Mouse (Mus musculus) ZHBTc4 (cell line): ENCODE results near the gene Fbxw5.

ENCODE experiments used
- DNase-seq: peaks from one replicate; pipeline ENCODE4 v3.0.0-alpha.2; 2011; ENCODE audit warnings: low read depth, low spot score

Gene Fbxw5

GRCm38 (mm10) chr2:25500576-25501405, at the start of gene Fbxw5:
Gene Fbxw5 (plus strand): TSS chr2:25500750.
- peak; percentile 98 for DNase-seq

GRCm38 (mm10) chr2:25450853-25451647, 49.5 kb upstream of the Fbxw5 start:
- no peak for DNase-seq

- no peak for DNase-seq
Observed at GRCm38 (mm10) chr2:25452951-25453350, 47.6 kb upstream of the Fbxw5 start.

GRCm38 (mm10) chr2:25456205-25456953, 44.2 kb upstream of the Fbxw5 start, which contains the start of gene Clic3:
Gene Clic3 (plus strand): TSS chr2:25456838.
- DNase-seq, result peak; percentile 67

GRCm38 (mm10) chr2:25457022-25457896, 43.3 kb upstream of the Fbxw5 start:
- DNase-seq, result no peak

- DNase-seq, result no peak
Observed at GRCm38 (mm10) chr2:25458911-25459310, 41.6 kb upstream of the Fbxw5 start.

- DNase-seq, result no peak
Observed at GRCm38 (mm10) chr2:25460135-25460534, 40.4 kb upstream of the Fbxw5 start.

- peak; percentile 99 for DNase-seq
Observed at GRCm38 (mm10) chr2:25460551-25461309, 39.8 kb upstream of the Fbxw5 start, which contains the start of gene Paxx. Gene Paxx (minus strand): TSS chr2:25461094.

GRCm38 (mm10) chr2:25461407-25461806, 39.1 kb upstream of the Fbxw5 start:
- no peak for DNase-seq

- no peak for DNase-seq
Observed at GRCm38 (mm10) chr2:25463630-25464029, 36.9 kb upstream of the Fbxw5 start.

- no peak for DNase-seq
Observed at GRCm38 (mm10) chr2:25465256-25465655, 35.3 kb upstream of the Fbxw5 start.

- no peak for DNase-seq
Observed at GRCm38 (mm10) chr2:25465816-25466635, 34.5 kb upstream of the Fbxw5 start.

- no peak for DNase-seq
Observed at GRCm38 (mm10) chr2:25467606-25468303, 32.8 kb upstream of the Fbxw5 start.

GRCm38 (mm10) chr2:25468962-25469915, 31.3 kb upstream of the Fbxw5 start:
- no peak for DNase-seq

GRCm38 (mm10) chr2:25469969-25470368, 30.6 kb upstream of the Fbxw5 start, which contains the start of gene Ptgds:
Gene Ptgds (minus strand): TSS chr2:25470046.
- DNase-seq, result no peak

GRCm38 (mm10) chr2:25472550-25472949, 28.0 kb upstream of the Fbxw5 start:
- no peak for DNase-seq

- no peak for DNase-seq
Observed at GRCm38 (mm10) chr2:25477541-25477940, 23.0 kb upstream of the Fbxw5 start.
